Mouse (Mus musculus) heart, postnatal 36 days (tissue): Measurements from ENCODE around the gene E030030I06Rik. TPM values are rescaled to one million over a fixed set of nuclear protein-coding genes. Genes with fewer than 3 reads are reported as not detected.
"Not testable (repeated sequence)": the region's sequence is repeated elsewhere in the genome, so short reads cannot be mapped to it uniquely, and the experiment has no call there.

Experiments
- DNase-seq, 2 experiments: peaks; one replicate each; pipeline ENCODE4 v3.0.0; 2021 to 2022
- intact Hi-C: fragments of 180-260 bp; cut with DNase I; formaldehyde crosslinking; loops from one replicate; pipeline ENCODE4 v1.15.1; 2025
- total RNA-seq, 2 experiments: library from RNA; stranded (reverse); gene quantifications; 2 replicates each; pipeline ENCODE4 v1.2.3; 2021

E030030I06Rik gene
- total RNA-seq, result 1 to 10 TPM in 1 of 2 experiments, under 1 TPM in 1; 1.00 to 2.0 TPM

GRCm38 (mm10) chr10:22149073-22149690, at the start of gene E030030I06Rik:
TSS of gene E030030I06Rik (minus strand) at chr10:22149270.
- intact Hi-C loops, result no loop called here
- DNase-seq, result peak; percentile 36 to 61

GRCm38 (mm10) chr10:22191035-22191434, 42.0 kb upstream of the E030030I06Rik start:
- DNase-seq, intact Hi-C loops: not testable (repeated sequence)

- intact Hi-C loops, DNase-seq: not testable (repeated sequence)
These were observed 27.4 kb upstream of the E030030I06Rik start for GRCm38 (mm10) chr10:22176515-22176914.

GRCm38 (mm10) chr10:22174190-22174487, 25.1 kb upstream of the E030030I06Rik start:
- DNase-seq, intact Hi-C loops: not testable (repeated sequence)

GRCm38 (mm10) chr10:22173335-22174189, 24.5 kb upstream of the E030030I06Rik start:
- DNase-seq, intact Hi-C loops: not testable (repeated sequence)

GRCm38 (mm10) chr10:22172431-22173334, 23.6 kb upstream of the E030030I06Rik start:
- DNase-seq, intact Hi-C loops: not testable (repeated sequence)

GRCm38 (mm10) chr10:22169116-22169515, 20.0 kb upstream of the E030030I06Rik start:
- intact Hi-C loops, DNase-seq: not testable (repeated sequence)

- DNase-seq, intact Hi-C loops: not testable (repeated sequence)
These were observed 18.0 kb upstream of the E030030I06Rik start for GRCm38 (mm10) chr10:22167061-22167460.

- DNase-seq, intact Hi-C loops: not testable (repeated sequence)
These were observed 17.0 kb upstream of the E030030I06Rik start for GRCm38 (mm10) chr10:22166025-22166424.

GRCm38 (mm10) chr10:22165328-22166003, 16.4 kb upstream of the E030030I06Rik start:
- intact Hi-C loops, DNase-seq: not testable (repeated sequence)

GRCm38 (mm10) chr10:22163705-22164583, 14.9 kb upstream of the E030030I06Rik start:
- peak; percentile 79 to 87 for DNase-seq
- intact Hi-C loops, result loop anchor here (2.0 kb wide), 1 partner anchor 23 kb away; no protein-coding TSS in a partner anchor

- intact Hi-C loops, result loop anchor here (2.0 kb wide), 1 partner anchor 22 kb away; no protein-coding TSS in a partner anchor
- DNase-seq, result not testable (repeated sequence)
These were observed 14.2 kb upstream of the E030030I06Rik start for GRCm38 (mm10) chr10:22163279-22163678.

GRCm38 (mm10) chr10:22159581-22160140, 10.6 kb upstream of the E030030I06Rik start:
- intact Hi-C loops, result loop anchor here (2.0 to 5.0 kb wide), 3 partner anchors 102 to 862 kb away; partner anchors contain the start of gene Hbs1l
- DNase-seq, result no peak

- intact Hi-C loops, result loop anchor here (5.0 kb wide), 2 partner anchors 102 to 862 kb away; partner anchors contain the start of gene Hbs1l
- no peak for DNase-seq
These were observed 10.1 kb upstream of the E030030I06Rik start for GRCm38 (mm10) chr10:22159131-22159561.

GRCm38 (mm10) chr10:22158310-22158999, 9.4 kb upstream of the E030030I06Rik start, which contains the start of the genes Raet1e and H60b:
TSS of gene Raet1e (plus strand) at chr10:22158569.
TSS of gene H60b (plus strand) at chr10:22158586.
- peak; percentile 44 to 47 for DNase-seq
- intact Hi-C loops, result loop anchor here (5.0 kb wide), 2 partner anchors 101 to 861 kb away; partner anchors contain the start of gene Hbs1l

- intact Hi-C loops, result loop anchor here (5.0 kb wide), 2 partner anchors 98 to 858 kb away; partner anchors contain the start of gene Hbs1l
- no peak for DNase-seq
These were observed 6.1 kb upstream of the E030030I06Rik start for GRCm38 (mm10) chr10:22154871-22155799.
